In genomic region chr17:93312139-93312538, GRCm38 (mm10) we compare ENCODE assay signal across 23 mouse cellular contexts.
A peak's percentile ranks its signal among the peaks of the same experiment; 100 is the strongest.
DNase-seq lines count a peak whose midpoint lies in the region; ATAC-seq and TF ChIP-seq lines count a peak whose summit lies in the region.
"Had no signal": no experiment of that assay in that cellular context is flagged by ENCODE, and none has a peak within 500 bp of the region (broad histone marks: within the 10 kb centered on the region; RNA-seq: fewer than 3 reads in every experiment).

No protein-coding gene starts in this region.

- 32% methylated on average over 4 of the region's 4 CpGs for WGBS in hindbrain, embryonic 11.5 days
- 29% methylated on average over 4 of the region's 4 CpGs for WGBS in hindbrain, embryonic 10.5 days
- 23% methylated on average over 4 of the region's 4 CpGs for WGBS in hindbrain, embryonic 16.5 days
- 22% methylated on average over 4 of the region's 4 CpGs for WGBS in midbrain, postnatal 0 days

- no peaks in the 10 kb centered on the region for H3K36me3 ChIP-seq in hindbrain, embryonic 11.5 days (ENCODE audit: control insufficient read depth, insufficient read depth, low read length)
- H3K36me3 ChIP-seq in hindbrain, embryonic 10.5 days: no peaks in the 10 kb centered on the region
- no peaks in the 10 kb centered on the region for H3K36me3 ChIP-seq in hindbrain, embryonic 16.5 days (ENCODE audit: control insufficient read depth, insufficient read depth, low read length)
- no peaks in the 10 kb centered on the region for H3K36me3 ChIP-seq in midbrain, postnatal 0 days (ENCODE audit: insufficient read depth, low read length)
- H3K36me3 ChIP-seq: embryonic facial prominence, embryonic 13.5 days; heart, embryonic 12.5 days; hindbrain, embryonic 15.5 days had no signal

- no peaks in the 10 kb centered on the region for H3K9me3 ChIP-seq in hindbrain, embryonic 11.5 days (ENCODE audit: control insufficient read depth, low read length)
- no peaks in the 10 kb centered on the region for H3K9me3 ChIP-seq in hindbrain, embryonic 10.5 days
- H3K9me3 ChIP-seq in hindbrain, embryonic 16.5 days (ENCODE audit: control insufficient read depth, low read length): no peaks in the 10 kb centered on the region
- H3K9me3 ChIP-seq in midbrain, postnatal 0 days (ENCODE audit: low read length): no peaks in the 10 kb centered on the region
- H3K9me3 ChIP-seq: embryonic facial prominence, embryonic 13.5 days; forebrain, embryonic 13.5 days; heart, embryonic 12.5 days; hindbrain, embryonic 15.5 days had no signal

- no peak overlapping the region for H3K4me2 ChIP-seq in hindbrain, embryonic 11.5 days (replicated peaks; ENCODE audit: low read depth, low read length)
- H3K4me2 ChIP-seq in hindbrain, embryonic 16.5 days (ENCODE audit: low read length): no peak overlapping the region
- H3K4me2 ChIP-seq in midbrain, postnatal 0 days (ENCODE audit: low read depth, low read length, poor library complexity, severe bottlenecking): no peak overlapping the region
- H3K4me2 ChIP-seq: embryonic facial prominence, embryonic 13.5 days; forebrain, embryonic 13.5 days; heart, embryonic 12.5 days; hindbrain, embryonic 15.5 days had no signal

- peak; percentile 26 for DNase-seq in hindbrain, embryonic 11.5 days (ENCODE audit: low spot score)
- DNase-seq in hindbrain, embryonic 10.5 days (ENCODE audit: low spot score): no peak
- peak; percentile 54 for DNase-seq in embryo, embryonic 10.5 days (ENCODE audit: low spot score)
- DNase-seq in midbrain, postnatal 0 days (ENCODE audit: low spot score): peak; percentile 1
- no peak for DNase-seq in frontal cortex, adult 2 months (ENCODE audit: extremely low spot score in 1 of 2, low spot score in 1 of 2)
- no peak for DNase-seq in adrenal gland, postnatal 4 days (ENCODE audit: low spot score in 2 of 2)
- no peak for DNase-seq in thymus, postnatal 4 days
- DNase-seq: adrenal gland, postnatal 36 days; cerebellum, adult 18-20 months; heart, postnatal 10 days; kidney, adult 9 months; kidney, postnatal 14 days; thymus, adult 18-20 months had no signal

- no peak overlapping the region for H3K27ac ChIP-seq in hindbrain, embryonic 11.5 days (ENCODE audit: low read depth, low read length)
- no peak overlapping the region for H3K27ac ChIP-seq in hindbrain, embryonic 10.5 days
- H3K27ac ChIP-seq in hindbrain, embryonic 16.5 days (ENCODE audit: low read depth, low read length): no peak overlapping the region
- no peak overlapping the region for H3K27ac ChIP-seq in midbrain, postnatal 0 days (ENCODE audit: low read depth, low read length)
- H3K27ac ChIP-seq: embryonic facial prominence, embryonic 13.5 days; forebrain, embryonic 13.5 days; hindbrain, embryonic 15.5 days; layer of hippocampus, adult 2 months; macrophage had no signal

- TF ChIP-seq CTCF in midbrain, postnatal 0 days (IDR thresholded peaks at IDR 0.05): no peak

- H3K27me3 ChIP-seq in hindbrain, embryonic 11.5 days (ENCODE audit: control insufficient read depth, insufficient read depth, low read length): peaks cover 5% of the 10 kb centered on the region; the same call in 1 of the 2 replicates
- peaks cover 71% of the 10 kb centered on the region for H3K27me3 ChIP-seq in hindbrain, embryonic 10.5 days (ENCODE audit: insufficient read depth, poor library complexity, severe bottlenecking)
- H3K27me3 ChIP-seq in hindbrain, embryonic 16.5 days (replicated peaks; ENCODE audit: control insufficient read depth, insufficient read depth, low read length): no peaks in the 10 kb centered on the region
- no peaks in the 10 kb centered on the region for H3K27me3 ChIP-seq in midbrain, postnatal 0 days (ENCODE audit: insufficient read depth, low read length)
- H3K27me3 ChIP-seq: embryonic facial prominence, embryonic 13.5 days; forebrain, embryonic 13.5 days; heart, embryonic 12.5 days had no signal

- no peak overlapping the region for H3K4me3 ChIP-seq in hindbrain, embryonic 11.5 days (ENCODE audit: low read depth, low read length)
- no peak overlapping the region for H3K4me3 ChIP-seq in hindbrain, embryonic 10.5 days
- H3K4me3 ChIP-seq in hindbrain, embryonic 16.5 days (ENCODE audit: low read length): no peak overlapping the region
- no peak overlapping the region for H3K4me3 ChIP-seq in midbrain, postnatal 0 days (ENCODE audit: low read depth, low read length)
- H3K4me3 ChIP-seq: embryonic facial prominence, embryonic 13.5 days; erythroblast, embryonic 14.5 days; forebrain, embryonic 13.5 days; heart, embryonic 12.5 days; hindbrain, embryonic 15.5 days; layer of hippocampus, adult 2 months had no signal

- no peak overlapping the region for H3K9ac ChIP-seq in hindbrain, embryonic 11.5 days (ENCODE audit: low read depth, low read length)
- H3K9ac ChIP-seq in hindbrain, embryonic 16.5 days (ENCODE audit: low read depth, low read length): no peak overlapping the region
- no peak overlapping the region for H3K9ac ChIP-seq in midbrain, postnatal 0 days (replicated peaks; ENCODE audit: low read length, poor library complexity, severe bottlenecking)
- H3K9ac ChIP-seq: embryonic facial prominence, embryonic 13.5 days; forebrain, embryonic 13.5 days; heart, embryonic 12.5 days; hindbrain, embryonic 15.5 days had no signal

- H3K4me1 ChIP-seq in hindbrain, embryonic 11.5 days (replicated peaks; ENCODE audit: control insufficient read depth, insufficient read depth, low read length): no peaks in the 10 kb centered on the region
- peaks cover 30% of the 10 kb centered on the region for H3K4me1 ChIP-seq in hindbrain, embryonic 10.5 days (replicated peaks)
- peaks cover 6% of the 10 kb centered on the region for H3K4me1 ChIP-seq in hindbrain, embryonic 16.5 days (ENCODE audit: control insufficient read depth, insufficient read depth, low read depth, low read length)
- H3K4me1 ChIP-seq in midbrain, postnatal 0 days (ENCODE audit: insufficient read depth, low read length): no peaks in the 10 kb centered on the region
- H3K4me1 ChIP-seq: embryonic facial prominence, embryonic 13.5 days; heart, embryonic 12.5 days had no signal

- ATAC-seq in hindbrain, embryonic 11.5 days (ENCODE audit: low FRiP score): peak; percentile 73
- ATAC-seq in hindbrain, embryonic 16.5 days: peak; percentile 50; the same call in 1 of the 2 replicates
- ATAC-seq in midbrain, postnatal 0 days (ENCODE audit: low FRiP score): no peak
- ATAC-seq: CD4-positive, CD25-positive, alpha-beta regulatory T cell, adult 4 months; intestine, embryonic 16.5 days had no signal

Comparison
In these comparisons a context has a peak if more than half of its experiments do, and no peak if none do; other contexts are left out.
1. DNase-seq: peak in hindbrain, embryonic 11.5 days (single experiment), embryo, embryonic 10.5 days (single experiment) and midbrain, postnatal 0 days (single experiment); none in hindbrain, embryonic 10.5 days (single experiment), frontal cortex, adult 2 months (0 of 2), adrenal gland, postnatal 4 days (0 of 2) and thymus, postnatal 4 days (single experiment).